Mouse (Mus musculus): ENCODE results near the gene Rad51. TPM values are rescaled to one million over a fixed set of nuclear protein-coding genes. Genes with fewer than 3 reads are reported as not detected.
A peak's percentile ranks its signal among the peaks of the same experiment; 100 is the strongest.

Gene Rad51
- total and polyA plus RNA-seq, 3 experiments: 0.44 to 1.0 (median 0.48) TPM

DNA sequence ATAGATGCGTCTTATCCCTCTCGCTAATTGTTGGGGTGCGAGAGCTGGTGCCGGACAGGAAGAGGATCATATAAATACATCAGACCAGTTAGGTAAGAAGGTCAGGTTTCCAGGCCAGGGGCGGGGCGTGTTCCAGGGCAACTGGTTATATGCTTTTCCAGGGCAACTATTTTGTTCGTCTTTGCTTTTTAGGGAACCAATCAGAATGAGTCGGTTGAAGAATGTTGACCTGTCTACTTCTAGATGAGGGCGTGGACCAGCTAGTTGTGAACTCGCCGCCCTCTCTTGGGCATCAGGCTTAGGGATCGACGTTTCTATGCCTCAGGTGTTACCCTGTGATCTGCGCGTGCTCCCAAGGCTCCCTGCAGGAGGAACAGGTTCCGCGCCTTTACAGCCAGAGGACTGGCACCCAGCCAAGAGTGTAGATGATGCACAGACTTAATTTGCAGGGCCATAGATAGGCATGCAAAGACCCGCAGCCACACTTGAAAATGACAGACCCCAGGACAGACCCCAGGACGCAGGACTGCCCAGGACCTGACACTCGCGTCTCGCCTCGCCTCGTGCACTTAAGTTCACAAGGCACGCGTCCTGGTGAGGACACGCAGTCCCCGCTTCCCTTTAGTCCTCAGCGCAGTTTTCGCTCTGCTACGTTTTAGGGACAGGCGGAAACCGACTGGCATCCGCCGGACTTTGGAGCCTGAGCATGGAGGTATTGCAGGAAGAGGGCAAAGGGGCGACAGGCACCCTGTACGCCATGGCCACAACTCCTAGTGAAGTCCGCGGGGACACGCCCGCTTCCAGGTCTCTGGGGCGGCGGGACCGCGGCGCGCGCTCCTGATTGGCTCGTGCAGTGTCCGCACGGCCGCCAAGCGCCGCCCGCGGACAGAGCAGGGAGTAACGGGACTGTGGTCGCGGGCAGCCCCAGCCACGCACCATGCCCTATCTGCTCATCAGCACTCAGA, 54.6 kb downstream of the Rad51 start, which contains the start of gene Gchfr:
Gene Gchfr, plus strand, starts transcription at position 873 of the 965 bp plus-strand sequence.
- H3K4me1 ChIP-seq (ENCODE audit: control insufficient read depth, insufficient read depth, low read length): peaks cover 5% of the 10 kb centered on the region
- peak within 1 kb of the TSS; percentile 53 for H3K4me3 ChIP-seq
- H3K27me3 ChIP-seq (ENCODE audit: control insufficient read depth, insufficient read depth, low read length): no peaks in the 10 kb centered on the region
- WGBS: under 1% methylated on average over 60 of the region's 60 CpGs
- H3K36me3 ChIP-seq (ENCODE audit: control insufficient read depth, insufficient read depth, low read length): no peaks in the 10 kb centered on the region
- intact Hi-C loops (cut with DNase I): loop anchor here (2.0 kb wide), 1 partner anchor 22 kb away; no protein-coding TSS in a partner anchor
- TF ChIP-seq POLR2A (IDR thresholded peaks at IDR 0.05; ENCODE audit: insufficient read depth, low read depth, low read length) (no peak), CTCF (IDR thresholded peaks at IDR 0.05) (peak; percentile 56)
- H3K9ac ChIP-seq (ENCODE audit: low read depth, low read length): peak within 1 kb of the TSS; percentile 60
- peak; percentile 79 to 83 for DNase-seq
- no peaks in the 10 kb centered on the region for H3K79me2 ChIP-seq (replicated peaks; ENCODE audit: control insufficient read depth, insufficient read depth, low read length)
- no peak within 1 kb of the TSS; the same call in 1 of the 2 replicates for H3K27ac ChIP-seq

DNA sequence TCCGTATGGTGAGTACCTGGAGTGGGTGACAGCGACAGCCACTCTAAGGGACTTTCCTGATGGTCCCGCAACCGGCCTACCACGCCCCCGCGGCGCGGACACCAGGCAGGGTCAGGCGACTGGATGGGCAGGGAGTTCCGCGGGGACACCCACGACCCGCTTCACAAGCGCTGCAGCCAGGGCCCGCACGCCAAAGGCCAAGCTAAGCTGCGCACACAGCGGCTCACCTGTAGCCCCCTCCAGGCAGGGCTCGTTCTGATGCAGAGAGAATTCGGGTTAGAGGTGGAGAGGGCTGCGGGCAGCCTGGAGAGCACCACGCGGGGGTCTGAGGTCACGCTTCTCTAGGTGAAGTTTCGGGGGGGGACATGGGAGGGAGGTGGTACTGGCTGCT, 55.3 kb downstream of the Rad51 start:
- 9% methylated on average over 26 of the region's 26 CpGs for WGBS
- no peak overlapping the region; the same call in 1 of the 2 replicates for H3K27ac ChIP-seq
- intact Hi-C loops (cut with DNase I): loop anchor here (2.0 kb wide), 1 partner anchor 21 kb away; no protein-coding TSS in a partner anchor

DNA sequence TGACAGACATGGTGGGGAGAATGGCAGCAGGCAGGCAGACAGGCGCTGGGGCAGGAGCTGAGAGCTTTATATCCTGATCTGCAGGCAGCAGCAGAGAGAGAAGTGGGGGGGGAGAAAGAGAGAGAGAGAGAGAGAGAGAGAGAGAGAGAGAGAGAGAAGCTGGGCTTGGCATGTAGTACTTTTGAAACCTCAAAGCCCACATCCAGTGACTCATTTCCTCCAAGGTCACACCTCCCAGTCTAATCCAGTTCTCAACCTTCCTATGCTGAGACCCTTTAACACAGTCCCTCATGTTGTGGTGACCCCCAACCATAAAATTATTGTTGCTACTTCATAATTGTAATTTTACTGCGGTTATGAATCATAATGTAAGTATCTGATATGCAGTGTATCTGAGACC, 57.7 kb downstream of the Rad51 start:
- H3K79me2 ChIP-seq (replicated peaks; ENCODE audit: control insufficient read depth, insufficient read depth, low read length): no peaks in the 10 kb centered on the region
- 90% methylated on average over 2 of the region's 2 CpGs for WGBS
- intact Hi-C loops (cut with DNase I): no loop called here
- no peak overlapping the region for H3K4me3 ChIP-seq
- peaks cover 7% of the 10 kb centered on the region for H3K4me1 ChIP-seq (ENCODE audit: control insufficient read depth, insufficient read depth, low read length)
- TF ChIP-seq CTCF (IDR thresholded peaks at IDR 0.05) (no peak), POLR2A (IDR thresholded peaks at IDR 0.05; ENCODE audit: insufficient read depth, low read depth, low read length) (no peak), EP300 (IDR thresholded peaks at IDR 0.05; ENCODE audit: insufficient read depth, low read depth, low read length) (no peak)
- H3K27me3 ChIP-seq (ENCODE audit: control insufficient read depth, insufficient read depth, low read length): no peaks in the 10 kb centered on the region
- DNase-seq: no peak
- H3K27ac ChIP-seq: no peak overlapping the region
- H3K9ac ChIP-seq (ENCODE audit: low read depth, low read length): no peak overlapping the region
- no peaks in the 10 kb centered on the region for H3K36me3 ChIP-seq (ENCODE audit: control insufficient read depth, insufficient read depth, low read length)

More for the DNA sequence above, 55.3 kb downstream of the Rad51 start:
- H3K36me3 ChIP-seq (ENCODE audit: control insufficient read depth, insufficient read depth, low read length): no peaks in the 10 kb centered on the region
- TF ChIP-seq EP300 (IDR thresholded peaks at IDR 0.05; ENCODE audit: insufficient read depth, low read depth, low read length) (no peak), POLR2A (IDR thresholded peaks at IDR 0.05; ENCODE audit: insufficient read depth, low read depth, low read length) (no peak)
- peak overlapping the region; percentile 53 for H3K4me3 ChIP-seq
- peak overlapping the region; percentile 60 for H3K9ac ChIP-seq (ENCODE audit: low read depth, low read length)
- peaks cover 5% of the 10 kb centered on the region for H3K4me1 ChIP-seq (ENCODE audit: control insufficient read depth, insufficient read depth, low read length)
- no peaks in the 10 kb centered on the region for H3K79me2 ChIP-seq (replicated peaks; ENCODE audit: control insufficient read depth, insufficient read depth, low read length)
- no peaks in the 10 kb centered on the region for H3K27me3 ChIP-seq (ENCODE audit: control insufficient read depth, insufficient read depth, low read length)
- DNase-seq: no peak

DNA sequence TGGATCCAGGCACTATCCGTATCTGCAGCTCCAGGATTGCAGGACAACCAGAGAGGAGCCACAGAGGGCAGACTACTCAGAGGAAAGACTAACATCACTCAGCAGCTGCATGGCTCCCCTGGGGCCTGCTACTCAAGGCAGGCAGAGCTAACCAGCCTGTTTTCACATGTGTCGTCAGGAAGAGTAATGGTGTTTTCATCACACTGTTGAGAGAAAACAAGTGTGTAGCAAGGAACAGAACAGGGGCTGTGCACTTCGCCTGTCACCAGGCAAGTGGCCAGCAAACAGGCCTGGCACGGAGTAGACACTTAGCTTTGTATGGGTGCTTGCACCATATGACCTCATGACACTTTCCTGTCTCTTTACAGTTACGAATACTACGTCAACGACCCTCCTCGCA, 59.0 kb downstream of the Rad51 start:
- Histone ChIP-seq H3K36me3 (ENCODE audit: control insufficient read depth, insufficient read depth, low read length) (no peaks in the 10 kb centered on the region), H3K9ac (ENCODE audit: low read depth, low read length) (no peak overlapping the region), H3K4me1 (ENCODE audit: control insufficient read depth, insufficient read depth, low read length) (peaks cover 7% of the 10 kb centered on the region), H3K4me3 (no peak overlapping the region), H3K27me3 (ENCODE audit: control insufficient read depth, insufficient read depth, low read length) (no peaks in the 10 kb centered on the region), H3K27ac (no peak overlapping the region), H3K79me2 (replicated peaks; ENCODE audit: control insufficient read depth, insufficient read depth, low read length) (no peaks in the 10 kb centered on the region)
- TF ChIP-seq POLR2A (IDR thresholded peaks at IDR 0.05; ENCODE audit: insufficient read depth, low read depth, low read length): no peak
- TF ChIP-seq EP300 (IDR thresholded peaks at IDR 0.05; ENCODE audit: insufficient read depth, low read depth, low read length): no peak
- no peak for TF ChIP-seq CTCF (IDR thresholded peaks at IDR 0.05)
- WGBS: 57% methylated on average over 8 of the region's 8 CpGs
- intact Hi-C loops (cut with DNase I): no loop called here
- no peak for DNase-seq

DNA sequence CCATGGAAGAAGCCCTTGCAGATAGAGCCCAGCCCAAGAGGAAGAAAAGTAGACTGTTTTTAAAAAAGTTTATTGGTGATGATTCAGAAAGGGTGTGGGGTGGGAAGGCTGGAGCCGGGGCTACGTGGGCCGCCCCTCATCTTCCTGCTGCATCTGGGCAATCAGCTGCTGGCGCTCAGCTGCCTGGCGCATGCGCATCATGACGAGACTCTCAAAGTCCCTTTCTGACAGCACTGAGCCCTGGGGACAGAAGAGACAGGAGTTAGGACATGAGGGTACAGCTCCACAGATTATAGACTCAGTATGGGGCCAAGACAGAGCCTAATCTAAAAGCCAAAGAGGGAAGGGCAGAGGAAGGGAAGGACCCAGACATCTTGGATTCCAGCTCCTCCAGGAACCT, 59.9 kb downstream of the Rad51 start:
- TF ChIP-seq EP300 (IDR thresholded peaks at IDR 0.05; ENCODE audit: insufficient read depth, low read depth, low read length): no peak
- no peak for TF ChIP-seq POLR2A (IDR thresholded peaks at IDR 0.05; ENCODE audit: insufficient read depth, low read depth, low read length)
- TF ChIP-seq CTCF (IDR thresholded peaks at IDR 0.05): no peak
- Histone ChIP-seq H3K79me2 (replicated peaks; ENCODE audit: control insufficient read depth, insufficient read depth, low read length) (no peaks in the 10 kb centered on the region), H3K36me3 (ENCODE audit: control insufficient read depth, insufficient read depth, low read length) (no peaks in the 10 kb centered on the region), H3K4me1 (ENCODE audit: control insufficient read depth, insufficient read depth, low read length) (peaks cover 1% of the 10 kb centered on the region), H3K27ac (no peak overlapping the region), H3K9ac (ENCODE audit: low read depth, low read length) (no peak overlapping the region), H3K4me3 (no peak overlapping the region), H3K27me3 (ENCODE audit: control insufficient read depth, insufficient read depth, low read length) (no peaks in the 10 kb centered on the region)
- intact Hi-C loops (cut with DNase I): no loop called here
- DNase-seq: no peak
- WGBS: 85% methylated on average over 7 of the region's 7 CpGs

All from heart, adult 2 months (tissue).